Mouse (Mus musculus) heart, adult 9 months (tissue): ENCODE measurements around the gene Pxdn.
A peak's percentile ranks its signal among the peaks of the same experiment; 100 is the strongest.

Experiments used
- DNase-seq, 2 experiments: peaks; one replicate each; pipeline ENCODE4 v3.0.0; 2022; ENCODE audit warnings: low spot score in 2 of 2

Gene Pxdn

DNA sequence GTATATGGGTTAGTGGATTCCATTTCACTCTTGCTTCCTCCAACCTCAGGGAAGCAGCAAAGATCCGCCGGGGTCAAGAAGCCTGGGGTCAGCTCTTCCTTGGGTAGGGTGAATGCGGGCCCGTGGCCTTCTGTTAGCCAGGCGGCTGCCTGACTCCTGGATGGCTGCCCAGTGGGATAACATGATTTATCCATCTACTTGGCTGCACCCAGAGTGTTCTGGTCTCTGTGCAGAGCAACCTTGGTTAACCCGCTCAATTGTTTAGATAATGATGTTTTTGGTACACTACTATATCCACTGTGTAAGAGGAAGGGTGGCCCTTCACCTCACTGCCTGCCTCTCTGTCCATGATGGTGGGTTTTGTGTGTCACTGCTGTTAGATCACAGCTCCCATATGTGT lies 14.7 kb downstream of the Pxdn start:
- peak; percentile 61 to 67 for DNase-seq

DNA sequence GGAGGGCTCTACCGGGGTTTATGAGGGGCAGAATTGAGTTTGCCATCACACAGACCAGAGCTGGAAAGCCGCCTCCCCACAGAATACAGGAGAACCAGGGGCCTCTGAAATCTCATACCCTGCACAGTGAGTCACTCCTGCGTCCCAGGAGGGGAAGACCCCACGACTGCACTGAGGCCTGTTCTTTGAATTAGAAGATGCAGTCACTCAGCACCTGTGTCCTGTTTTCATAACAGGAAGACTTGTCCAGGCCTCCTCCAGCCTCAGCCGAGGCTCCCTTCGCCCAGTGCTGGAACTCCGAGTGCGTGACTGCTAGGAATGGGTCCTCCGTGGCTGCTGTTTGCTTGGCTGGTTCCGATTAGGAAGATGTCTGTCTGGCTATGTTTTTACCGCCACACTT lies 16.6 kb downstream of the Pxdn start:
- DNase-seq: peak in 1 of 2 experiments; percentile 77

DNA sequence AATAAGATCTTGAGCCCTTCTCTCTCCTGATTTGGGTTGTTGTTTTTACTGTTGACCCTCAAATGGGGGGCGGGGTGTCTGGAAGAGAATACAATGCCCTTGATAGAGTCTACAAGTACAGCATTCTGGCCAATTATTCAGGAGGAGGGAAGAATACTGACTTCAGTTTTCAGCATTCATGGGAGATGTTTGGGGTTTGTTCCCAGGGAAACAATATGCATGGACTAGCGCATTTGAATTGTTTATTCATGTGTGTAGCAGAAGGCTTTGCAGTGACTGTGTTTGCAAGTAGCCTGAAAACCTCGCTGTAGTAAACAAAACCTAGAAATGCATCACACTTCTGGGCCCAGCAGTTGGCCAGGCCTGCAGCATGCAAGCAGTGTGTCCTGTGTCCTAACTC lies 17.1 kb downstream of the Pxdn start:
- no peak for DNase-seq

DNA sequence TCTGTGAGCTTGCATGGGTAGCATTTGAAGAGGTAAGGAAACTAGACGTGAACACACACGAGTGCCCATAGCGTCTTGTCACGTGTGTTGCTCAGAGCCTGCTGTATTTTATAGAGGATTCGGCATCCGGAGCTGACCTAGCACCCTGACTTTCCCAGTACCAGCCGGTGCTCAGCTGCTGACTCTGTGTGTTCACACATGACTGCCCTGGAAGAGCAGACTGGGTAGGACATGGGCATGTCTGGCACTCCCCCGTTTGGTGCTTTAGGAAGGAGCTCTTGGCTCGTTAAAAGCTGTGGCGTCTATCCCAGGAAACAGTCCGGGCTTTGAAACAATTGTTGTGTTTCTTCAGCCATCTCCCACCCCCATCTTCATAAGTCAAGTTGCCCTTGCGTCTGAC lies 19.6 kb downstream of the Pxdn start:
- DNase-seq: no peak

DNA sequence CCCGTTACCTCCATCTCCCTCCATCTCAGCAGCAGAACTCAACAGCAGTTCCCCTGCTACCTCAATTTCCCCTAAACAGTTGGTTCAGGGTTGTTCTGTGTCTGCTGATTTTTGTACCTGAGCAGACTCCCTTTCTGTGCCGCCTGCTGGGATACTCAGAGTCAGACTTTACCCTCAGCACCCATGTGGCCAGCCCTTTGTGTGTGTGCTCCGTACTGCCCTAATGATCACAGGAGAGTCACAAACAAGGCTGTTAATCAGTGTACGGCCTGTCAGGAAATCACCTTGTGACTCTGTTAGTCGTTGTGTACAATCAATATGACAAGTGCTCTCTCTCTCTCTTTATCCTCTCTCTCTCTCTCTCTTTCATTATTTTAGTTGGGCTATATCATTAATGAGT lies 21.2 kb downstream of the Pxdn start:
- no peak for DNase-seq

DNA sequence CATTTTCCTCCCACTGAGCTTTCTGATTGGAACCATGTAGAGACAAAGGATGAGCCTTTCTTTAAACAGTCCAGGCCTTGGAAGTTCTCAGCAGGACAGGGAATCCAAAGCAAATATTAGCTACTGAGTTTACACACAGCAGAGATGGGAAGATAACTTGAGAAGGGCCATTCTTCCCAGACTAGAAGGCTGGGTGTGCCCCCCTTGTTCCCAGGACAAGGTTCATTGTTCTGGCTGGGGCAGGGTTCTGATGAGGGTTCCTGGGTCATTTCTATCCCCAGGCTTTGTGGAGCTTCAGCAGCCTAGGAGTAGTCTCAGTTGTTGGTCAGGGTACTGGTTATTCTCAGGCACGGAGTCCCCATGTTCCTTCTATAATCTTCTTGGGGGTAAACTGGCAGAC lies 23.6 kb downstream of the Pxdn start:
- DNase-seq: no peak

DNA sequence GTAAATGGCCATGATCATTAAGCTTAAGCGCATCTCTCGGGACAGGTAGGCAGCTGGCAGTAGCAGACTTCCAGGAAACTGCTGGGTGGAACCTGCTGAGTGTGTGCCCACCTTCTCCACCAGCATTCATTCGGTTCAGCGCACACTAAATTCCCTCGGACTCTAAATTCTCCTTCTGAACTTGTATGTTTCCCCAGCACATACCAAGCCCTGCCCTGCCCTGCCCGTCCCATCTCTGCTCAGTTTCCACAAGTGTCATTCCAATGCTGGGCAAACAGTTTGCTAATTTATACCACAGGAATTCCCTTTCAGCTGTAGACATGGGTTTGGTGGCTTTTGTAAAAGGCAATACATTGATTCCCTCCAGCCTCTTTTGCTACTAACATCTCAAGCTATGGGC lies 27.6 kb downstream of the Pxdn start:
- no peak for DNase-seq

DNA sequence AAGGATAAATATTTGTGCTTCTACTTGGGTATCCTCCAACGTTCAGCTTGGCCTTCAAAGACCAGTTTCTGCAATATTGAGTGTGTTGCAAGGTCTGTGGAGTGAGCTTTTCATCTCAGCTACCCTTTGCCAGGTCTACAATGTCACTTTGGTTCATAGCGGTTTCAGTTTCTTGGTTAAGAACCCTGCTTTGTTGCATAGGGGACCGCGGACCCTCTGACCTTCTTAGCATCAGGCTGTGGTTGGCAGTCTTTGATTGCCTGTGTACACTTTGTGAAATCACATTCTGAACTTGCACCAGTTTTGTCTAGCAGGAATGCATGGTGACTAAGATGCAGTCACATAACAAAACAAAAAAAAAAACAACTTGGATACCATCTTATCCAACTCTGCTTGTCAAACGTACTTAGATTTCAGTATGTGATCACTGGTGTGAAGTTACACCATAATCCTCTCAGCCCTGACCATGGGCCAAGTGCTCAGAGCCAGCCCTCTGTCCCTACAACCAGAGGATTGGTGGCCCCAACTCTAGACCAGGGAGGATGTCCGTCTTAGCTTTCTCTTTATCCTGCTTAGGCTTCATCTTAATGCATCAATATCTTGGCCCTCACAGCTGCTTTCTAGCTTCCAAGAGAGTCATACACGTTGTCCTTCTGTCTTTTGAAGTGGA lies 34.5 kb downstream of the Pxdn start:
- no peak for DNase-seq

DNA sequence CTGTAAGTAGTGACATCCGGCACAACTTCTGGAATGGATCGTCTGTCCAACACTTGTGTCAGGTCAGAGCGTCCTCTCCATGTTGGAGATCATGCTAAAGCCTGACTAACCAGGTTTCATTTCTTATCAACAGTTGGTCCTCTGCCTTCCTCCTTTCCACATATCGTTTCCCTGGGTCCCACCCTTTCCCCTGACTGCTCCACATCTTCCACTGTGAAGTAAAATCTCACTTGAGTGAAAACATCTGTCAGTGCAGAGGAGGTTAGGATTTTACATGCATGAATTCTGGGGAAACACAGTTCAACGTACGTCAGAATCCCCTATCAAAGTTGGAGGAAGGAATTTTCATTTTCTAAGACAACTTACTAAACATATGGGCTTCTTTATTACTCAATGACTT lies 35.1 kb downstream of the Pxdn start:
- DNase-seq: peak in 1 of 2 experiments; percentile 46

DNA sequence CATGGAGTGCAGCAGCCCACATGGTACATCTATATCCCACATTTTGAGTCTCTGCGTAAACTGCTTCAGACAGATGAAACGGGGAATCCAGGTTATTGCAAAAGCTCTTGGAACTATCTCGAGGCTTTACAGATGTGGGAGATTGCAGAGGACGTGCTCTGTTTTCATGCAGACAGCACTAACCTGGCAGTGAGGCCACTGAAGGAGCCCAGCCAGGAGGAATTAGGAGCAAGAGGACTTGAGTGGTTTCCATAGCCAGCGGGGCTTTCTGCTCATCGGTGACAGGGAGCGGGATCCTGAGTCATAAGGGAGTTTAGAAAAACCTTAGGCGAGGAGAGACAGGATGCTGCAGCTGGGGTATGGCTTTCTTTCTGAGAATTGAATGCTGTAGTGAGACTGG lies 42.7 kb downstream of the Pxdn start:
- peak in 1 of 2 experiments; percentile 24 for DNase-seq

DNA sequence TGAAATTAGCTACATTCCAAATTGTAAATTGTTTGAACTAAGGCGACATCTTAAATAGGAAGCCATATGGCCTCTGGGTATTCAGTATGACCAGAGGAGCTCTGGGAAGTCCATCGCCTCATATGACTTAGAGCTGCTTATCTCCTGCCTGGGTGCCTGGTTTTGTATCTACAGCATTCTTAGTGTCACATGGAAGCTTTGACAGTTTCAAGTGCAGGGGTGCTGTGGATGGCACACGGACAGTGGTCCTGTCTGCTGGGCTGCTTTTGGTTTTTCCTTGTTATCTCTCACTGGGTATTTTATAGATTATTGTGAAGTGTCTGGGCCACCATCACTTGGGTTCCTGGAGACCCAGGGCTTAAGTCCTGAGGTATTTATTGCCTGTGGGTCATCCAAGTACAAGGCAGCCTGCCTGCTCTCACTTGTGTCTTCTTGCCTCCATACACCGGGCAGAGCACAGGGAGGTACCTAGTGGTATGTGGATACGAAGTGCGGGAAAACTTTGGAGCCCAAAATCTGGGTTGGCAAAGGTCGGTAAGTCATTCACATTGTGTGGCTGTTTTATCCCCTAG lies 44.4 kb downstream of the Pxdn start:
- peak in 1 of 2 experiments; percentile 43 for DNase-seq

DNA sequence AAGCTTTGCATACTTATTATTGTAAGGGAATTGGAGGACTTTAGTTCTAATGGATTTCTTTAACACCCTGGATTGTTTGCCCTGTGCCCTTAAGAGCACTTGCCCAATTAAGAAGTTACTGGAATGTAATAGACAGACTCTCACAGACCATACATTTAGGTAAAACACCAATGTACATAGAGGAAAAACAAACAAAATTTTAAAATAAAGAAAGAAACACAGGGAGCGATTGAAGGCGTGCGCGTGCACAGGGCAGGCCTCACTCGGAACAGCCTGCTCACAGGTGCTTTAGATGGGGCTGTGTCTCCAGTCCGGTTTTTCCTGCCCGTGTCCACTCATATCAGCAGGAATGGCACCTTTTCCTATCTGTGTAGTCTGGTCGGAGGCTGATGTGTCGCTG lies 45.8 kb downstream of the Pxdn start:
- DNase-seq: no peak

DNA sequence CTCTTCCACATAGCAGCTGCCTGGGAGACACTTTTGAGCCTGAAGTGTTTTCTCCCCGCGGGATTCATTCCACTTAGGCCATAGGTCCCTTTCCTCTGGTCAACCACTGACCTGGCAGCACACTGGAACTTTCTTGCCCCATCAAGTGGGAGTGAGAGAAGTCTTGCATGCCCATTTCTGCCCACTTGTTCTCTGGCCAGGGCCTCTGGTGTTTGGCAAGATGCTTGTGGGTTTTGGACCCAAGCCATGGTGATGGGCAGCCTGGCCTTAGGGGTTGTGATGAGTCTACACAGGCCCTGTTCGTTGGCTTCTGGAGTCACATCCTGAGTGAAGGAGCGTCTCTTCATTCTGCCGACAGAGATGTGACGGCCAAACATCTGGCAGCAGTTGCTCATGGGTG lies 47.7 kb downstream of the Pxdn start:
- no peak for DNase-seq

DNA sequence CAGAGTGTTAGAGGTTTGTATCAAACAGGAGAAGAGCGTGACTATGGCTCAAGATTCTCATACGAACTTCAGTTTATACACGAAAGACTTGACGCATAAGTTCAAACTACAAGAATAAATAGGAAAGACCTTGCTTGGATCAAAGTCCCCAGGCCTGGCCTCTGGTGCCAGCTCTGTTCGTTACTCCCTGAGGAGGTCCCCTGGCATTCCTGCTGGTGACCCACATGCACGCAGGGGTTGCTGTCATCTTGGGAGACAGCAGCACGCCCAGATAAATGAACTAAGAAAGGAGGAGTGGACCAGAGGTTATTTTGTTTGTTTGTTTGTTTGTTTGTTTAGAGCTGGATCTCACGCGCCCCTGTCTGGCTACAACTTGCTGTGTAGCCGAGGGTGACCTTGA lies 48.8 kb downstream of the Pxdn start:
- no peak for DNase-seq

DNA sequence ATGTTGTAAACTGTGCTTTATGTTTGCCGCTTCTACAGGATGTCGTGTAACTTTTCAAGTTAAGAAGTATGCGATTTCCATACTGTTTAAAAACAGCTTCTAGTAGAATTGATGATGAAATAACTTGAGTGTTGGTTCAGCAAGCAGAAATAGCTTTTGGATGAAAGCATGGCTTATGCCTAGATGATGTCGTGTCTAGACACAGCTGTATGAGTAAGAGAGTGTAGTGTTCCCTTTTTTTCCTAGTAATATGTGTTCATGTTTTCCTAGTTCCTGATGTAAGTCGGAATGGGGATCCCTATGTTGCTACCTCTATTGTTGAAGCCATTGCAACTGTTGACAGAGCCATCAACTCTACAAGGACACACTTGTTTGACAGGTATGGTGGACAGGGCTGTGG lies 61.5 kb downstream of the Pxdn start:
- no peak for DNase-seq

DNA sequence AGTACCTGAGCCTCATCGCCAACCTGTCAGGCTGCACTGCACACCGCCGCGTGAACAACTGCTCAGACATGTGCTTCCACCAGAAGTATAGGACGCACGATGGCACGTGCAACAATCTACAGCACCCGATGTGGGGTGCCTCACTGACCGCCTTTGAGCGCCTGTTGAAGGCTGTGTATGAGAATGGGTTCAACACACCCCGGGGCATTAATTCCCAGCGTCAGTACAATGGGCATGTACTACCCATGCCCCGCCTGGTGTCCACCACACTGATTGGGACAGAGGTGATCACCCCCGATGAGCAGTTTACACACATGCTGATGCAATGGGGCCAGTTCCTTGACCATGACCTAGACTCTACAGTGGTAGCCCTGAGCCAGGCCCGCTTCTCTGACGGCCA lies 64.5 kb downstream of the Pxdn start:
- DNase-seq: no peak

DNA sequence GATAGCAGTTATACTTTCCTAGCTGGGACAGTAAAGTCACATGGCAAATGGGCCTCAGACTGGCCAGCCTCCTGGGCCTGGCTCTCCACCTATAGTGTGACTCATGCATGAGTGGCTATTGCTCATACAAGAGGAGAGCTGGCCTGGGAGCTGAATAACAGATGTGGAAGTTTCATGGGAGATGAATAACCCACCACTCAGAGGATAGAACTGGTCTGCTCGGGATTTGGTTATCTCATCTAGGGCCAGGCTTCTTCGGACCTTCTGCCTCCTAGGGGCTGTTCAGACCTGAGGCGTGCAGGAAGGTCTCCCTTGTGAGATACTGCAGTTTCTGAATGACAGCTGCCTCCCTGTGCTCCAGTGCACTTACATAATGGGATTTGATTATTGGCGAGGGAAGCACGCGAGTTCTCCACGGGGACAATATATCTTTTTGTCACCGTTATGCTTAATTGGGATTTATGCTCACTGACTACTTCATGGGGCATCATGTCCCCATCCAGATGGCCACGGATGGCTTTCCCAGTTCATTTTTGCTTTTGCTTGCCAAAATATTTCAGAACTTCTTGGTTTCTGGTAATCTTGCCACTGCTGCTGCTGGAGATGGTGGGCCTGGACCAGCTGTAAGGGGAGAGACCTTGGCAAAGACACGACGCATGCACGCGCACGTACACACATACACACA lies 66.4 kb downstream of the Pxdn start:
- DNase-seq: peak; percentile 51 to 64

DNA sequence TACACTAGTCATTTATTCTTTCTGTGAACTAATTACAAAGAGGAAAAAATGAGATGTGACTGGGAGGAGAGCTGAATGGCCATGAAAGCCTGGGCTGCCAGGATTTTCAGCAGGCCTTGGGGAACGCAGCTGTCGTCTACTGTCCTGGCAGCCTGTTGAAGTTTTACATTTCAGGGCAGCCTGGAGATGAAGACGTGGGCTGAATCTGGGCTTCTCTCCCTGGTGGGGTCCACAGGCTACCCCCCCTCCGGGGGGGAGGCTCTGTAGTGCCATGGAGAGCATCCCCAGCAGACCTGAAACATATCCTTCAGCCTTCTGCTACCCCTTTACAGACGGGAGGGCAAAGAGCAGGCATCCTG lies 66.9 kb downstream of the Pxdn start:
- no peak for DNase-seq

DNA sequence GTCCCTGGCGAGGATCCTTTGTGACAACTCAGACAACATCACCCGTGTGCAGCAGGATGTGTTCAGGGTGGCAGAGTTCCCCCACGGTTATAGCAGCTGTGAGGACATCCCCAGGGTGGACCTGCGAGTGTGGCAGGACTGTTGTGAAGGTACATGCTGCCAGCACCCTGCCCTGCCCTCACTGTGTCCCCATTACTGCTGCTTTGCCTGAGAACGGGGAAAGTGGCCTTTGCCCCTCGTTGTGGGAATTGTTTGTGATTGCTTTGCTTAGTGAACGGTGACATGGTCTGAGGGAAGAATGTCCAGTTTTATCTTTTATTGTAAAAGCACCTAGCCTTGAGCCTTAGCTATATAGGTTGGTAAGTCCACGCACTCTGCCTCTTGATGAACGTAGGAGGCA lies 69.2 kb downstream of the Pxdn start:
- DNase-seq: no peak

DNA sequence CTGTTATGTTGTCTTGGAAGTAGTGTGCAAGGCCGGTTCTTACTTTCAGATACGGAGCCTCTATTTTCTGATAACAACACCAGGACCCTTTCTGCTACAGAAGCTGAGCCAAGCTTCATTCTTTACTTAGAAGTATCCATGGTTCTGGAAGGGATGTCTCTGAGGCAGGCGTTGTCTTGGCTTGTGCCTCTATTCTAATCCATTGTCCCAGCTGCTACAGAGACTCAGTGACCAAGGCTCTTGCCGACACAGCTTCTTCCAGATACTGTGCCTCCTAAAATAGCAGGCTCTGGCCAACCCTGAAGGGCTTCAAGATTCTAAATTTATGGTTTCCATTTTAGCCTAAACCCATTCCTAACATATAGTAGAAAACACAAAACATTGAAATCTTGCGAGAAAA lies 71.3 kb downstream of the Pxdn start:
- no peak for DNase-seq

DNA sequence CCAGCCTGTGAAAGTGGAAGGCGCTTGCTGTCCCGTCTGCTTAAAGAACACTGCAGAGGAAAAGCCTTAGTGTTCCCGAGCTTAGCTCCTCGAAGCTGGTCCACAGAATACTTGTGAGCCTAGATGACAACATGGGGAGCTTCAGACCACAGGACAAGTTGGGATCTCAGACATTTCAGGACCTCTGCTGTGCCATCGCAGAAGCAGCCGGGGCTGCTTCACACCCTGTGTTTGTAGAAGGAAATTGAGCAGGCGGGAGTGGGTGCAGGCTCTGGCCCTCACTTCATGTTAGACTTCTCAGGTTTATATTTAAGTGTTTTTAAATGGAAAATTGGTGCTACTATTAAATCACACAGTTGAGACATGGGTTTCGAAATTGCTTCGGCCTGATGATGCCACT lies 78.1 kb downstream of the Pxdn start:
- no peak for DNase-seq

DNA sequence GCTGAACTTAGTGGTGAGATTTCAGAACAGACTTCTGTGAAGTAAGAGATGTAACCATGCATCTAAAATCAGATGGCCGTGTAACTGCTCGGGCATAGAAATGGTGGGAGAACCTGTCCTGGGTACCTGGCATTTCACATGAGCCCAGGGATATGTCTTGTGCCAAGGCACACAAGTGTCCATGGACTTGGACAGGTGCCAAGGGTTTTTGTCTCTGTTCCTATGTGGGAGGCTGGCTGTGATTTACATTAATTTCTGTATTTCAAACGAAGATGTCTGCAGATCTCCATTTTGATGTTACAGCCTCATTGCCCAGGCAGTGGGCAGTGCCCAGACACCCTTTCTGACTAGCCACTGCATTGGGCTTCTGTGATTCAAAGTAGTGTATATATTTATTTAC lies 79.7 kb downstream of the Pxdn start:
- no peak for DNase-seq

DNA sequence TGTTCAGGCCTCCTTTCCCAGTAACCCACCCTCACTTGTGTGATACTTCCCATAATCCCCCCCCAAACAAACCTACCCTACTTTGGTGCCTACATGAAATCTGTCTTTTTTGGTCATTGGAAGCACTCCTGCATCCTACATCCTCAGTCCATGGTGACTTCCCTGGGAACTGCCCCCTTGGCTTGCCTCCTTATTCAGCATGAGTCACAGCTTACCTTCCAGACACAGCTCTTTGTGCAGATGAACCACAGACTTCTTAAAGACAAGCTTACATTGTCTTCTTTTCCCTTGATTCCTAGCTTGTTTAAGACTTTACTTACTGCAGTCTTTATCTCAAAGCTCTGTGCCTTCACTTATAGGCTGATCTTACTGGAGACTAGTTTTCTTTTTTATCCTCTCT lies 83.0 kb downstream of the Pxdn start:
- DNase-seq: no peak

DNA sequence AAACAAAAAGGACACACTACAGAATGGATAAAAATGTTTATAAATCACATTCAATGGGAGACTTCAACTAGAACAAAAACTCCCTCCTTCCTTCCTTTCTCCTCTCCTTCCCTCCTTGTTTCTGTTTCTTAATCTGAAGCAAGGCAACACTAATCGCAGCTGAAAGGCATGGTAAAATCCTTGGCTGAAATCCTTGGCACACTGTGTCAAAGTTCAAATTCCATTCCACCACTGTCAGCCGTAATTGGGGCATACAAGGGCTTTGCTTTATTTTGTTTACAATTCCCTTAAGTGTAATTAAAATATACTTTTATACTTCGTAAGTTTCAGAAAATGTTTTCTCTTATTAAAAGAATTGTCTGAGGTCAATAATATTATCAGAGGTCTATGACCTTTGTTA lies 86.1 kb downstream of the Pxdn start:
- no peak for DNase-seq
